19 mouse cellular contexts compared by ENCODE assay signal in genomic region chr13:46997355-46997754, GRCm38 (mm10).
"Had no signal": no experiment of that assay in that cellular context is flagged by ENCODE, and none has a peak within 500 bp of the region (broad histone marks: within the 10 kb centered on the region; RNA-seq: fewer than 3 reads in every experiment).

No protein-coding gene starts in this region.

- H3K27me3 ChIP-seq: midbrain, embryonic 12.5 days; neural tube, embryonic 13.5 days; neural tube, embryonic 15.5 days had no signal

- H3K27ac ChIP-seq: midbrain, embryonic 10.5 days; midbrain, embryonic 12.5 days; neural tube, embryonic 13.5 days; neural tube, embryonic 15.5 days had no signal

- H3K4me3 ChIP-seq: midbrain, embryonic 10.5 days; midbrain, embryonic 12.5 days; myocyte; neural tube, embryonic 13.5 days; neural tube, embryonic 15.5 days had no signal

- H3K36me3 ChIP-seq: midbrain, embryonic 10.5 days; midbrain, embryonic 12.5 days; neural tube, embryonic 13.5 days; neural tube, embryonic 15.5 days had no signal

- H3K4me2 ChIP-seq: lung, embryonic 14.5 days; midbrain, embryonic 12.5 days; neural tube, embryonic 13.5 days; neural tube, embryonic 15.5 days had no signal

- H3K9ac ChIP-seq: lung, embryonic 14.5 days; midbrain, embryonic 12.5 days; neural tube, embryonic 13.5 days; neural tube, embryonic 15.5 days had no signal

- ATAC-seq: midbrain, embryonic 16.5 days had no signal

- H3K9me3 ChIP-seq: midbrain, embryonic 10.5 days; midbrain, embryonic 12.5 days; neural tube, embryonic 13.5 days; neural tube, embryonic 15.5 days had no signal

- H3K4me1 ChIP-seq: midbrain, embryonic 10.5 days; midbrain, embryonic 12.5 days; neural tube, embryonic 13.5 days; neural tube, embryonic 15.5 days had no signal

- DNase-seq: lung, adult 18-20 months; lung, embryonic 14.5 days; lung, postnatal 10 days; lung, postnatal 4 days; midbrain, embryonic 14.5 days; retina, postnatal 1 day; right cerebral cortex, adult 18-20 months; right cerebral cortex, postnatal 25 days; right cerebral cortex, postnatal 4 days; spleen, adult 18-20 months; thymus, adult 18-20 months; thymus, postnatal 14 days; thymus, postnatal 36 days had no signal
